Mouse (Mus musculus) bone marrow macrophage, adult 2 months (primary cell): ENCODE measurements around the gene Leng9.

ENCODE experiments used
- CTCF ChIP-seq: IDR thresholded peaks from 2 replicates; pipeline ENCODE4 v1.5.1; 2012; ENCODE audit warnings: low read depth, mild to moderate bottlenecking, low read length, moderate library complexity
- POLR2A ChIP-seq: IDR thresholded peaks from 2 replicates; pipeline ENCODE4 v1.6.1; 2012; ENCODE audit warnings: mild to moderate bottlenecking, low read depth, low read length, borderline replicate concordance

- no peak for TF ChIP-seq CTCF
- TF ChIP-seq POLR2A = no peak
These were observed 2.3 kb downstream of the Leng9 start for GRCm38 (mm10) chr7:4147836-4148235.
